Mouse (Mus musculus): ENCODE measurements around the gene Gm28710. TPM values are rescaled to one million over a fixed set of nuclear protein-coding genes. Genes with fewer than 3 reads are reported as not detected.

The Gm28710 gene
- polyA plus RNA-seq (2014; fragmentation: Illumina TruSeq; extraction: RNeasy Lipid Tissue Mini Kit (QIAGEN cat#74804); ENCODE audit: low replicate concordance), result 0.33 TPM

DNA sequence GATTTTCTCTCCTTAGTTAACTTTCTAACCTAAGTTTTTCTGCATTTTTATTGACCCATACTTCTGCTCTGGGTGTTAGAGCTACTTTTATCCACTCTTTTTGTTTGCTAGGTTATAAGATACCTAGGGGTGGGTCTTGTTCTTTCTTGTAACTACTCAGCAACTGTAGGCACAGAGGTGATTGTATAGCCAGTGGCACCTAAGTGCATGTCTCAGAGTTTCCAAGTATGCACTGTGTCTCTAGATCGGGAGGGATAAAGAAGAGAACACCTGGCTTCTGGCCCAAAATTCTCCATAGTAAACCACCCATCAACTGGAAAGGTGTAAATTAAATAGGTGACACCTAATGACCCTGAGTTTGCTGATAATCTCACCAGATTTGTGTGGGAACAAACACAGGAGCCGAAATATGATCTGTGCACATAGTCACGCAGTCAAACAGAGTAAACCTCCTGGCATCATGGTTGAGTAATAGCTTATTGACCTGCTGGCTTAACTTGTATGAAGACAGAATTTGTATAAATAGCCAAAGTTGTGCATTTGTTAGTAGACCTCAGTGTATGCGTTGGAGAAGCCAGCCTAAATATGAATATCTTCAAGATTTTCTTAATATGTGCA is at the start of gene Gm28710:
Gm28710 (plus strand) TSS at position 568 of the 618 bp plus-strand sequence.

Other genes with a start within 250 kb of the Gm28710 start
- 4.7 TPM for gene Hgf, start 238.3 kb upstream of the Gm28710 start, polyA plus RNA-seq (2014; fragmentation: Illumina TruSeq; extraction: RNeasy Lipid Tissue Mini Kit (QIAGEN cat#74804); ENCODE audit: low replicate concordance)

Measured in small intestine, adult 10 weeks (tissue).